Mouse (Mus musculus) heart, adult 2 months (tissue): Measurements from ENCODE around the gene Olfr150.

Source experiments
- CTCF ChIP-seq: fragments of 200-600 bp; IDR thresholded peaks from 2 replicates; pipeline ENCODE4 v1.8.1; 2022; ENCODE audit warnings: antibody characterized with exemption, mild to moderate bottlenecking, moderate library complexity
- POLR2A ChIP-seq: fragments of 200-500 bp; IDR thresholded peaks from 2 replicates; pipeline ENCODE4 v1.6.1; 2011; ENCODE audit warnings: mild to moderate bottlenecking, low read depth, low read length, control low read depth; ENCODE audit not compliant: insufficient read depth

- TF ChIP-seq CTCF (no peak), POLR2A (no peak)
Measured at GRCm38 (mm10) chr9:39708958-39709357, 21.8 kb upstream of the Olfr150 start.
